Mouse (Mus musculus) heart, postnatal 14 days (tissue): ENCODE results near the gene Ninl. TPM values are rescaled to one million over a fixed set of nuclear protein-coding genes. Genes with fewer than 3 reads are reported as not detected.
"Not testable (repeated sequence)": the region's sequence is repeated elsewhere in the genome, so short reads cannot be mapped to it uniquely, and the experiment has no call there.

Experiments used
- DNase-seq, 2 experiments: peaks; one replicate each; pipeline ENCODE4 v3.0.0; 2021 to 2022
- intact Hi-C: fragments of 180-260 bp; cut with DNase I; formaldehyde crosslinking; loops from one replicate; pipeline ENCODE4 v1.15.1; 2025
- total RNA-seq, 2 experiments: library from RNA; stranded (reverse); gene quantifications; 2 replicates each; pipeline ENCODE4 v1.2.3; 2021

Gene Ninl
- total RNA-seq, 2 experiments from 2014 or later: 1.2 to 1.6 TPM

DNA sequence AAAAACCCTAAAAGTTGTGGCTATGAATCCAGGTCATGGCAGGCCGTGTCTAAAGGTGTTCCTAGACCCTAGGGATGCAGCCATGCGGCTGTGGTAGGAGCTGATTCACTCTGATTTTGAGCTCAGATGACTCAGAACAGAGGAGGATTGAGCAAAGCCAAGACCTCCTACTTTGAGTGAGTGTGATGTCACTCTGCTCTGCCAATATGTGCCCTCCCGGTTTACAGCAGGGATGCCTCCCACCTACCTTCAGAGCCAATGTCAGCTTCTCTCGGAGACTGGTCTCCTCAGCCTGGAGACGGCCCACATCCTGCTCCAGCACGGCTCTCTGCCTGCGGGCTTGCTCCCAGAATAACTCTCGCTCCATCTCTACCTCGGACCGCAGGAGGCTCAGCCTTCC, 79.7 kb downstream of the Ninl start:
- DNase-seq: no peak
- intact Hi-C loops: no loop called here

- intact Hi-C loops: no loop called here
- no peak for DNase-seq
These were observed 83.3 kb downstream of the Ninl start for GRCm38 (mm10) chr2:150955859-150956258.

- no peak for DNase-seq
- intact Hi-C loops: no loop called here
These were observed 88.0 kb downstream of the Ninl start for GRCm38 (mm10) chr2:150951201-150951600.

- intact Hi-C loops: no loop called here
- DNase-seq: no peak
These were observed 89.1 kb downstream of the Ninl start for GRCm38 (mm10) chr2:150950056-150950455.

GRCm38 (mm10) chr2:150949652-150950051, 89.5 kb downstream of the Ninl start:
- intact Hi-C loops: no loop called here
- DNase-seq: no peak

DNA sequence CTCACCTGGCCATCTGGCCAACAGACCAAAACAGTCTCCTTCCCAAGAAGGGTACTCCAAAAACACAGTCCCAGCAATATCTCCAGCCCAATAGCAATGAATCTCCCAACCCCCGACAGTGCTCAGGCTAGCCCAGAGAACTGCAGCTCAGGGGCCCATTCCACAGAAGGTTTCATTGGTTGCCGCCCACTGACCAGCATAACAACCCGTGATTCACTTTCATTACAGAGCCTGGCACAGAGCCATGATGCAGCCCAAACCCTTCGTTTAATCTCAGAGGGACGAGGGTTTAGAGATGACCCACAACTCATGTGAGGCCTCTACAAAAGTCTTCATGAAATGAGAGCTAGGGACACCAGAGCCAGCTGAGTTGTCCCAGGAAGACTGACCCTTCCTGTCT, 90.4 kb downstream of the Ninl start:
- DNase-seq: no peak
- intact Hi-C loops: no loop called here

- intact Hi-C loops, DNase-seq: not testable (repeated sequence)
These were observed 91.1 kb downstream of the Ninl start for GRCm38 (mm10) chr2:150947880-150948611.

DNA sequence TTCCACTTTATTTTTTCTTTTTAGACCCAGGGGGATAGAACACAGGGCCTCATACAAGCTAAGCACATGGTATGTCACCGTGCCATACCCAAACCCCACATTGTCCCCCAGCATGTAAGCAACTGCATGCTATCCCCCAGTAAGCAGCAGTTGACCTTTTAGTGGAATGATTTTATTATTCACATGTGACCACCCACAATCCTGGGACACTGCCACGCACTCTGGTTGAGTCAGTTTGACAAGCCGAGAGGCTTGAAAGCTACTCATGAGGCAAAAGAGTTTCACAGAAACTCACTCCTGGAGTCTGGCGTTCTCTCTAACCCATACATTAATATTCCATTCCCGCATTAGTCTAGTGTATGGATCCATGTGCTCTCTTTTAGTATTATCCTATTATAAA, 91.8 kb downstream of the Ninl start:
- DNase-seq, intact Hi-C loops: not testable (repeated sequence)

DNA sequence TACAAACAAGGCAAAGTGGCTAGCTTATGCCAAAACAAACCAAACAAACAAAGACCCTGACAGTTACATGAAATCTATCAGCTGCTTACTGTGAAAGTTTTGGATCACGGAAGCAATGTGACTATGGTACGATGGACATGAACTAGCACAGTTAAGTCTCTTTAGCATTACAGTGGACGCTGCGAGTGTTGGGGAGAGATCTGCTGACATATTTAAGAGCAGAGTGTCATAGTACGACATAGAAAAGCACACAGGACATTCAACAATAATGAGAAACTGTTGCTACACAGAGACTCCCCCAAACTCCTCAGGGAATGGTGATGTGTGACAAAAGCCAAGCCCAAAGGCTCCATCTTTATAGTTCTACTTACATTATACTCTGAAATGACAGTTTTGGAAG, 95.2 kb downstream of the Ninl start:
- intact Hi-C loops: no loop called here
- no peak for DNase-seq

GRCm38 (mm10) chr2:150934659-150935058, 104.5 kb downstream of the Ninl start:
- intact Hi-C loops: no loop called here
- no peak for DNase-seq

DNA sequence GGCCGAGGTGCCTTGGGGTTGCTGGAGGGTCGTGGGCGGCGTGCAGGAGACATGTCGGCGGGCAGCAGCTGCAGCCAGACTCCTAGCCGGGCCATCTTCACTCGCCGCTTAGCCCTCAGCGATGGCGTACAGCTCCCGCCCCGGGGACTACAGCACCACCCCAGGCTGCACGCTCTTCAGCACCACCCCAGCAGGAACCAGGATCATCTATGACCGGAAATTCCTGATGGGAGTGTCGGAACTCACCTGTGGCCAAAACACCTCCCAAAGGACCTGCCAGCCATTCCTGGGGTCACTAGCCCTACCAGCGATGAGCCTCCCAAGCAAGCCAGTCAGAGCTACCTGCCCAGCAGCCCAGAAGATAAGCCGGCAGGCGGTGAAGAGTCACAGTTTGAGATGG, 105.7 kb downstream of the Ninl start:
- no peak for DNase-seq
- intact Hi-C loops: no loop called here

DNA sequence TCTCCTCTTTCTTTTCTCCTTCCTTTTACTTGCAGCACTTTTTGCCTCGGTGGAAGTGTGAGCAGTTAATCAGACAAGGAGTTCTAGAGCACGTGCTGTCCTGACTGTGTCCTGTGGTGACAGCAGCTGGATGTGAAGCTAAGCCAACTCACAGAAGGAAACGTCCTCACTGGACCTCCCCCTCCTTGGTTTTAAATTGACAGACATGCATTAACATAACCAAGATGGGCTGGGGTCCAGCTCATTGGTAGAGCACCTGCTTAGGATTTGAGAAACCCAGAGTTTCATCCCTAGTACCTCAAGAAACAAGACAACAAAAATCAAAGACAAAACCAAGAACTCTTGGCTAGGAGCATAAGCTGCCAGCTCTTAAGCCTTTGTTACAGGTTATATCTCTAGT, 108.4 kb downstream of the Ninl start:
- intact Hi-C loops: no loop called here

GRCm38 (mm10) chr2:150929156-150929555, 110.0 kb downstream of the Ninl start:
- intact Hi-C loops: no loop called here

More for the DNA sequence above, 108.4 kb downstream of the Ninl start:
- no peak for DNase-seq

DNA sequence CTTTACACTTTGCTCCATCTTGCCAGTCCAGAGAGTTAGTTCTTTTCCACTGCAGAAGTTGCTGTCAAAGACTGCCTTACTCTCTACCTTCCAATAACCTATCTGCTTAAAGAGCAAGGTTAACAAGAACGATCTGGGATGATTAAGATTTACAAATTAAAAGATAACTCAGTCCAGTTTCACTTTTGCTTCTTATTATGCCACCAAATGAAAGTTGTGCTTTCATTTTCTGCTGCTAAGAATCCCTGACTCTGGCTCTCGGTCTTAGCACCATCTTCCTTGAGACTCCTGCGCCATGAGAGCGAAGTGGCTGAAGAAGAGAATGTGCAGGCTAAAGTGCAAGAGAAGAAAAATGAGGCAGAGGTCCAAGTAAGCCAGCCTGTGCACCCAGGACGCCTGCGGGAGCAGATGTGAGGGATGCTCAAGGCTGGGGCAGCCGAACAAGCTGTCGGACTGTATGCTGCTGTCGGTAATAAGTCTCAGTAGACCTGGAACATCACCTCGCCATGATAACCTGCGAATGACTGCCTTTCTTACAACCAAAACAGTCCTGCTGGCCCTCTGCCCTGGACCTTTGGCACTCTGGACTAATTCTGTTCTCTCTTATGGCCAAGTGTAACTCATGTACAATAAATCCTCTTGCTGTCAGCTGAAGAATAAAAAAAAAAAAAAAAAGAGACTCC, 112.0 kb downstream of the Ninl start:
- DNase-seq: no peak
- intact Hi-C loops: no loop called here

More at GRCm38 (mm10) chr2:150929156-150929555, 110.0 kb downstream of the Ninl start:
- DNase-seq: no peak

- intact Hi-C loops: no loop called here
- DNase-seq: no peak
These were observed 115.7 kb downstream of the Ninl start for GRCm38 (mm10) chr2:150923505-150923904.

DNA sequence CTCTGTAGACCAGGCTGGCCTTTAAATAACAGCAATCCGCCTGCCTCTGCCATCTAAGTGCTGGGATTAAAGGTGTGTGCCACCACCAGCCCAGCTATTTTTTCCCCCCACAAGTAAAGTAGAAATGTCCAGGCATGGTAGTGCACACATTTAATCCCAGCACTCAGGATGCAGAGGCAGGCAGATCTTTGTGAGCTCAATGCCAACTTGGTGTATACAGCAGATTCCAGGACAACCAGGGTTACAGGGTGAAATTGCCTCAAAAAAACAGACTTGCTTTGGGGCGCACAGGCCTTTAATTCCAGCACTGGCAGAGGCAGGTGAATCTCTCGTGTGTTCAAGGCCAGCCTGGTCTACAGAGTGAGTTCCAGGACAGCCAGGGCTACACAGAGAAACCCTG, 116.2 kb downstream of the Ninl start:
- intact Hi-C loops: no loop called here
- no peak for DNase-seq

- intact Hi-C loops: no loop called here
- DNase-seq: no peak
These were observed 117.0 kb downstream of the Ninl start for GRCm38 (mm10) chr2:150922165-150922564.

DNA sequence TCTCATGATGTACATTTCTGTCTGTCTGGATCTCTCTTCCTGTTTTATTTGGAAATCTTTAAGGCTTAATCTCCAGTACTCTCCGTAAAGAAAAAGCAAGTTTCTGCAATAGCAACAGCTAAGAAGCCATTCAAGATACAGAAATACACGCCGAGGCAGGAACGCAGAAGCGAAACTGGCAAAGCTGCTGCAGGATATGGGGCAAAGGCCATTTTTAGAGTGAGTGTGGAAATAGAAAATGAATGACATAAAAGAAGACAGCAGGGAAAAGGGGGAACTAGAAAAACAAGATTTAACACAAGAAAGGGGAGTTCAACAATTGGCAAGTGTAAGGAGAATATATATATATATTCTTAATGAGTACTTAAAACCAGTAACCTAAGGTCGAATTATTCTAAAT, 117.5 kb downstream of the Ninl start:
- intact Hi-C loops: no loop called here
- DNase-seq: no peak

- intact Hi-C loops: no loop called here
- no peak for DNase-seq
These were observed 118.6 kb downstream of the Ninl start for GRCm38 (mm10) chr2:150920543-150920942.

GRCm38 (mm10) chr2:150918720-150919119, 120.5 kb downstream of the Ninl start:
- DNase-seq: no peak
- intact Hi-C loops: no loop called here

DNA sequence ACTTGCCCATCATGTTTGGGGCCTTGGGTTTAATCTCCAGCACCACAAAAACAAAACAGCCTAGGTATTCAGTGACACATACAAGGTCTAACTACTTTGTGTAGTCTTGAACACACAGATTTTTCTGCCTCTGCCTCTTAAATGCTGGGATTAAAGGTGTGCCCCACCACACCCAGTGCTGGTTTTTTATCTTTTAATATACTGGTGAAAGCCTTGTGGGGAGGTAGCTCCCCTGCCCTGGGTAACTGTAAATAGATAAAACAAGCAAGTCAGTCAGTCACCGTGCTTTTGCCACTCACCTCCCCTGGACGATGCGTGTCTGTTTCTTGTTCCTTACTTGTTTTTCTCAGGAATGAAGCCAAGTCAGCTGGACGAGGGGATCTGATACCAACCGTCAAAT, 123.4 kb downstream of the Ninl start:
- DNase-seq: no peak
- intact Hi-C loops: no loop called here
